Mouse (Mus musculus) gastrocnemius, postnatal 36 days (tissue): ENCODE measurements around the gene Rnf181. TPM values are rescaled to one million over a fixed set of nuclear protein-coding genes. Genes with fewer than 3 reads are reported as not detected.

Experiments
- DNase-seq, 2 experiments: peaks; one replicate each; pipeline ENCODE4 v3.0.0; 2022
- intact Hi-C: fragments of 180-260 bp; cut with DNase I; formaldehyde crosslinking; loops from one replicate; pipeline ENCODE4 v1.15.1; 2025
- total RNA-seq, 2 experiments: library from RNA; stranded (reverse); gene quantifications; 2 replicates each; pipeline ENCODE4 v1.2.3; 2021

Gene Rnf181
- total RNA-seq, 2 experiments from 2014 or later, result 23.7 to 24.2 TPM

GRCm38 (mm10) chr6:72344396-72345073 is 22.2 kb downstream of the Rnf181 start:
- intact Hi-C loops, result no loop called here

GRCm38 (mm10) chr6:72340481-72340880 is 26.3 kb downstream of the Rnf181 start:
- no peak for DNase-seq
- intact Hi-C loops, result no loop called here

More at GRCm38 (mm10) chr6:72344396-72345073, 22.2 kb downstream of the Rnf181 start:
- no peak for DNase-seq

- DNase-seq, result no peak
- intact Hi-C loops, result no loop called here
Observed at GRCm38 (mm10) chr6:72333111-72333510, 33.6 kb downstream of the Rnf181 start.

- intact Hi-C loops, result no loop called here
Observed at GRCm38 (mm10) chr6:72330133-72330532, 36.6 kb downstream of the Rnf181 start.

GRCm38 (mm10) chr6:72329019-72329418 is 37.7 kb downstream of the Rnf181 start:
- DNase-seq, result no peak
- intact Hi-C loops, result no loop called here

More at GRCm38 (mm10) chr6:72330133-72330532, 36.6 kb downstream of the Rnf181 start:
- no peak for DNase-seq

- DNase-seq, result no peak
- intact Hi-C loops, result no loop called here
Observed at GRCm38 (mm10) chr6:72326274-72326673, 40.5 kb downstream of the Rnf181 start.

GRCm38 (mm10) chr6:72323786-72324508 is 42.8 kb downstream of the Rnf181 start:
- intact Hi-C loops, result no loop called here
- DNase-seq, result no peak

- intact Hi-C loops, result no loop called here
- no peak for DNase-seq
Observed at GRCm38 (mm10) chr6:72322936-72323335, 43.8 kb downstream of the Rnf181 start.

GRCm38 (mm10) chr6:72319019-72319418 is 47.7 kb downstream of the Rnf181 start:
- peak in 1 of 2 experiments; percentile 26 for DNase-seq
- intact Hi-C loops, result loop anchor here (2.0 kb wide), 1 partner anchor 34 kb away; no protein-coding TSS in a partner anchor

GRCm38 (mm10) chr6:72318440-72318839 is 48.3 kb downstream of the Rnf181 start:
- DNase-seq, result no peak
- intact Hi-C loops, result loop anchor here (2.0 kb wide), 1 partner anchor 34 kb away; no protein-coding TSS in a partner anchor

GRCm38 (mm10) chr6:72316044-72316443 is 50.7 kb downstream of the Rnf181 start:
- intact Hi-C loops, result no loop called here
- DNase-seq, result no peak

GRCm38 (mm10) chr6:72315384-72315783 is 51.4 kb downstream of the Rnf181 start:
- DNase-seq, result no peak
- intact Hi-C loops, result no loop called here

- intact Hi-C loops, result no loop called here
- no peak for DNase-seq
Observed at GRCm38 (mm10) chr6:72313124-72313867, 53.5 kb downstream of the Rnf181 start.

GRCm38 (mm10) chr6:72312198-72312597 is 54.6 kb downstream of the Rnf181 start:
- no peak for DNase-seq
- intact Hi-C loops, result no loop called here

Other genes starting within 250 kb of the Rnf181 start
- gene Atoh8, start 131.4 kb downstream of the Rnf181 start, total RNA-seq, result 1 to 10 TPM; 5.2 to 5.7 TPM
- gene Sftpb, start 62.3 kb downstream of the Rnf181 start, total RNA-seq, result not detected
- 10 to 100 TPM; 18.1 to 18.2 TPM for gene Usp39, start 21.8 kb downstream of the Rnf181 start, total RNA-seq
- gene 0610030E20Rik, start 19.6 kb downstream of the Rnf181 start, total RNA-seq, result 1 to 10 TPM; 9.0 to 9.5 TPM
- gene Tmem150a, start 11.5 kb downstream of the Rnf181 start, total RNA-seq, result 10 to 100 TPM; 16.9 to 18.8 TPM
- 100 to 1,000 TPM in 1 of 2 experiments, 10 to 100 TPM in 1; 83.0 to 107 TPM for gene Vamp5, start 13.5 kb upstream of the Rnf181 start, total RNA-seq
- 10 to 100 TPM; 48.5 to 50.0 TPM for gene Vamp8, start 23.7 kb upstream of the Rnf181 start, total RNA-seq
- gene Ggcx, start 47.4 kb upstream of the Rnf181 start, total RNA-seq, result 10 to 100 TPM; 12.6 to 13.4 TPM
- gene Mat2a, start 72.6 kb upstream of the Rnf181 start, total RNA-seq, result 100 to 1,000 TPM; 128 to 141 TPM
- 1 to 10 TPM in 1 of 2 experiments, under 1 TPM in 1; 0.66 to 1.7 TPM for gene Sh2d6, start 154.8 kb upstream of the Rnf181 start, total RNA-seq
- gene Capg, start 177.4 kb upstream of the Rnf181 start, total RNA-seq, result 10 to 100 TPM in 1 of 2 experiments, 1 to 10 TPM in 1; 7.2 to 11.8 TPM
- gene Elmod3, start 231.5 kb upstream of the Rnf181 start, total RNA-seq, result 1 to 10 TPM; 6.1 to 9.5 TPM
- 10 to 100 TPM; 70.2 to 71.6 TPM for gene Retsat, start 231.5 kb upstream of the Rnf181 start, total RNA-seq